Mouse (Mus musculus): Measurements from ENCODE around the gene Cacnb4.

DNA sequence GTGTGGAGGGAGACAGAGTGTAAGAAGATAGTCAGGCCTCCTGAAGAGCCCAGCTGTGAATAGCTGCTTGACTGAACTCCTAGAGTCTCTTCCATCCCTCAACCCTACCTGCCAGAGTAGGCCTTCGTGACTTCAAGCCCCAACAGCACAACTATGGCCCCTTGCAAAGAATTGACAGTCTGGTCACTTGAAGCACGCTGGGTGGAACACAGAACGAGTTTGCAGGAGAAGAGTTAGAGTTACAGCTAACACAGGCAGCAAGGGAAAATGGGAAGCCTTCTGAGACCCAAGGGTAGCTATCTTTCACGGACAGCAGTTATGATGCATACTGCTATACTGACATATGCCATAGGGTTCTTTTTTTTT lies 119.7 kb downstream of the Cacnb4 start:
- TF ChIP-seq CTCF (IDR thresholded peaks at IDR 0.05; ENCODE audit: insufficient read depth, low read depth, low read length) (no peak), POLR2A (IDR thresholded peaks at IDR 0.05; ENCODE audit: insufficient read depth, low read depth, low read length) (no peak)

Measured in olfactory bulb, adult 2 months (tissue).